Mouse (Mus musculus) myocyte (in vitro differentiated cells): ENCODE measurements at regions not wholly inside any gene's neighbourhood (a gene's known extent, or its start where the extent isn't known, plus 50 kb on each side); places are given as distances from the start of the nearest gene placed in this dataset.

Source experiments
- H3K27me3 ChIP-seq: one replicate; pipeline ENCODE4 v1.6.1; 2011; ENCODE audit not compliant: control insufficient read depth, insufficient read depth, insufficient read length
- H3K36me3 ChIP-seq: one replicate; pipeline ENCODE4 v1.6.1; 2011; ENCODE audit not compliant: control insufficient read depth, insufficient read depth
- H3K4me2 ChIP-seq: one replicate; pipeline ENCODE4 v1.6.1; 2011; ENCODE audit warnings: low read depth, control low read depth
- H3K4me3 ChIP-seq: one replicate; pipeline ENCODE4 v1.5.1; 2011; ENCODE audit warnings: mild to moderate bottlenecking, control low read depth, moderate library complexity
- H3K79me2 ChIP-seq: one replicate; pipeline ENCODE4 v1.6.1; 2011; ENCODE audit not compliant: control insufficient read depth, insufficient read depth
- H3ac ChIP-seq: one replicate; pipeline ENCODE4 v1.6.1; 2011; ENCODE audit not compliant: control insufficient read depth, insufficient read length
- CEBPB ChIP-seq: IDR thresholded peaks from 2 replicates; pipeline ENCODE4 v1.6.1; 2011; ENCODE audit warnings: mild to moderate bottlenecking, moderate library complexity; ENCODE audit not compliant: poor library complexity, insufficient read depth, severe bottlenecking
- E2F4 ChIP-seq: IDR thresholded peaks from one replicate; pipeline ENCODE4 v1.6.1; 2011; ENCODE audit warnings: mild to moderate bottlenecking, control low read depth, moderate library complexity; ENCODE audit not compliant: insufficient read depth
- MAX ChIP-seq: IDR thresholded peaks from one replicate; pipeline ENCODE4 v1.6.1; 2011; ENCODE audit warnings: low read depth, mild to moderate bottlenecking, control low read depth
- MYOD1 ChIP-seq, 3 experiments: IDR thresholded peaks; one replicate each; pipeline ENCODE4 v1.6.1; 2011; ENCODE audit warnings: control low read depth in 2 of 3, low read depth in 2 of 3, mild to moderate bottlenecking in 2 of 3, moderate library complexity in 1 of 3; ENCODE audit not compliant: insufficient read length in 2 of 3, control insufficient read depth in 1 of 3
- MYOG ChIP-seq, 3 experiments: IDR thresholded peaks; one replicate each; pipeline ENCODE4 v1.6.1; 2011; ENCODE audit warnings: control low read depth in 2 of 3, low read depth in 2 of 3, mild to moderate bottlenecking in 2 of 3; ENCODE audit not compliant: insufficient read length in 2 of 3, control insufficient read depth in 1 of 3, insufficient read depth in 1 of 3
- POLR2A ChIP-seq: IDR thresholded peaks from one replicate; pipeline ENCODE4 v1.6.1; 2011; ENCODE audit warnings: low read depth, mild to moderate bottlenecking, control low read depth, moderate library complexity; ENCODE audit not compliant: insufficient read length
- POLR2AphosphoS2 ChIP-seq: IDR thresholded peaks from one replicate; pipeline ENCODE4 v1.6.1; 2011; ENCODE audit warnings: low read depth, control low read depth; ENCODE audit not compliant: insufficient read length
- REST ChIP-seq: IDR thresholded peaks from one replicate; pipeline ENCODE4 v1.6.1; 2011; ENCODE audit warnings: mild to moderate bottlenecking, control low read depth, moderate library complexity; ENCODE audit not compliant: insufficient read depth, insufficient read length
- SRF ChIP-seq: IDR thresholded peaks from one replicate; pipeline ENCODE4 v1.6.1; 2011; ENCODE audit warnings: low read depth; ENCODE audit not compliant: control insufficient read depth, insufficient read length
- TCF12 ChIP-seq: IDR thresholded peaks from one replicate; pipeline ENCODE4 v1.6.1; 2011; ENCODE audit warnings: mild to moderate bottlenecking, control low read depth; ENCODE audit not compliant: poor library complexity, insufficient read depth, severe bottlenecking
- TCF3 ChIP-seq: IDR thresholded peaks from one replicate; pipeline ENCODE4 v1.6.1; 2011; ENCODE audit warnings: low read depth, control low read depth; ENCODE audit not compliant: insufficient read length
- USF1 ChIP-seq: IDR thresholded peaks from one replicate; pipeline ENCODE4 v1.6.1; 2011; ENCODE audit warnings: low read depth, mild to moderate bottlenecking, control low read depth, moderate library complexity

DNA sequence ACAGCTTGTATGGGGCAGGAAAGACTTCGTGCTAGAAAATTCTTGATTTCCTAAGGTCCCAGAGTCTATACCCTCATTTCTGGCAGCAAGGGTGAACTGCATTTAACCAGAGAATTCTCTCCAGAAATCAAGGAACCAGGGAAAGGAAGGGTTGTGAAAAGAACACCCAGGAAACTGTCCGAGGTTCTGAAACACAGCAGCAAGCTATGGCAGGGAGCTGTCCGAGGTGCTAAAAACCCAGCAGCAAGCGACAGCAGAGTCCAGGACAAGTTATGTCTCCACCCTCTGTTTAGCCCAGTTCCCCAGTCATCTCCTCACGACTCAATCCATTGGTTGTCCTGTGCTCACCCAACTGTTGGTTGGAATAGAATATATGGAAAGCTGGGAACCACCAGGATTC lies 171.1 kb downstream of the Matn1 start:
- TF ChIP-seq MYOG (IDR thresholded peaks at IDR 0.05; ENCODE audit: control insufficient read depth in 1 of 3, insufficient read depth in 1 of 3, insufficient read length in 2 of 3, low read depth in 2 of 3) (no peak), REST (peak; percentile 94)
- H3K36me3 ChIP-seq = no peaks in the 10 kb centered on the region
- no peak overlapping the region for H3ac ChIP-seq
- no peaks in the 10 kb centered on the region for H3K79me2 ChIP-seq
- H3K4me2 ChIP-seq = no peak overlapping the region
- no peak overlapping the region for H3K4me3 ChIP-seq
- H3K27me3 ChIP-seq = no peaks in the 10 kb centered on the region

DNA sequence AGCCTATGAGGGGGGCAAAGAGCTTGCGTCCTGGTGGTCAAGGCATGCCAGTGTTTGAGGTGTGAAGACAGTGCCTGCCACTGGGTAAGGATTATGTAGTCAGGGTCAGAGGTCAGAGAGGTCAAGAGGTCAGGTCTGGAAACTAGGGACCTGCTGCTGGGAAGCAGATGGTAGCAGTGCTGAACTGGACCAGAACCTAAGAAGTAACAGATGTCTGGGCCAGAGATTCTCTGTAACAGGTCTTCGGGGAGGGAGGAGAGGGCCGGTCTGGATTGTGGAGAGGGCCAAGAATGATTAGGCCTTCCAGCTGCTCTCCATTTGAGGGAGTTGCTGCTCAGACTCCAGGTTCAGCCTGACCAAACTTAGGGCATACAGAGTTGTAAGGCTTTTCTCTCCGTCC lies 174.4 kb downstream of the Matn1 start:
- H3K36me3 ChIP-seq = no peaks in the 10 kb centered on the region
- no peaks in the 10 kb centered on the region for H3K79me2 ChIP-seq
- no peak for TF ChIP-seq MAX
- no peak for TF ChIP-seq POLR2AphosphoS2
- no peak for TF ChIP-seq SRF
- no peak for TF ChIP-seq REST
- TF ChIP-seq USF1 = no peak
- no peak for TF ChIP-seq TCF12
- TF ChIP-seq E2F4 = no peak
- TF ChIP-seq MYOG (IDR thresholded peaks at IDR 0.05; ENCODE audit: control insufficient read depth in 1 of 3, insufficient read depth in 1 of 3, insufficient read length in 2 of 3, low read depth in 2 of 3) = no peak
- no peak for TF ChIP-seq TCF3
- no peak for TF ChIP-seq POLR2A
- TF ChIP-seq MYOD1 (IDR thresholded peaks at IDR 0.05; ENCODE audit: control insufficient read depth in 1 of 3, insufficient read length in 2 of 3, low read depth in 2 of 3) = no peak
- no peak for TF ChIP-seq CEBPB
- no peak overlapping the region for H3ac ChIP-seq
- no peak overlapping the region for H3K4me3 ChIP-seq
- H3K27me3 ChIP-seq = no peaks in the 10 kb centered on the region
- H3K4me2 ChIP-seq = no peak overlapping the region

DNA sequence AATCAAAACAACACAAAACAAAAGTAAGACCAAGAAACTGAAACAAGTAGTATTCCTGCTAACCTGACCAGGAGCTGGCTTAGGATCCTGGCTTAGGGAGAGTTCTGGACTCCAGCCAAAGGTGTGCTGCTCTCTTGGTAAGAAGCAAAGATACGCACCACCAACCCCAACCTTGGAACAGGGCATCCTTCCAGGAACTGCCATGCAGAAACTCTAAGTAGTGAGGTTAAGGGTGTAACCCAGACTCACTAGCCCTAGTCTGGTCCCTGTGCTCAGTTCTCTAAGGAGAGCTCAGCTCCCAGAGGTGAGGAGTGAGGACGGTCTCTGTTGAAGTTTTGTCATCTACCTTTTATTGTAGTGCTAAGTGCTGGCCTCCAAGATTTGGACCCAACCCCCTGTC lies 175.4 kb downstream of the Matn1 start:
- TF ChIP-seq MYOG (IDR thresholded peaks at IDR 0.05; ENCODE audit: control insufficient read depth in 1 of 3, insufficient read depth in 1 of 3, insufficient read length in 2 of 3, low read depth in 2 of 3) = no peak
- TF ChIP-seq TCF3 = no peak
- TF ChIP-seq SRF = no peak
- TF ChIP-seq MAX = no peak
- TF ChIP-seq POLR2AphosphoS2 = no peak
- no peak for TF ChIP-seq TCF12
- no peak for TF ChIP-seq CEBPB
- no peak for TF ChIP-seq USF1
- TF ChIP-seq E2F4 = no peak
- no peak for TF ChIP-seq MYOD1 (IDR thresholded peaks at IDR 0.05; ENCODE audit: control insufficient read depth in 1 of 3, insufficient read length in 2 of 3, low read depth in 2 of 3)
- TF ChIP-seq POLR2A = no peak
- no peak for TF ChIP-seq REST
- no peak overlapping the region for H3K4me3 ChIP-seq
- H3K27me3 ChIP-seq = no peaks in the 10 kb centered on the region

DNA sequence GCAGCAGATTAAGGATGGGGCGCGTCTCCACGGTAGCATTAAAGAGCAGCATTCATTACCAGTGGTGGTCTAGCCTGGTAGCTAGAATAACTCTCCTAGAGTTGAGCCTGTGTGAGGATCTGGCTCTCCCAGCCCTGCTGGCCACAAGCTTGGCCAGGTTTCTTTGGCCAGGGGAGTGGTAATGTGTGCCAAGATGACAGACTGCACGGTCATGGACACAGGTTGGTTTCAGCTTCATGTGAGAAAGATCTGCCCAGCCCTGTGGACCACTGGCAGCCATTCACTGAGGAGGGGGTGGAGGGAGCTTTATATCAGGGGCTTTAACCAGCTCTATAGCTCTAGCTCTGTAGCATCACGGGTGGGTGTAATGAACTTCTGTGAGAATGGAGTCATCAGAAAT lies 176.5 kb downstream of the Matn1 start:
- Histone ChIP-seq H3K27me3 (no peaks in the 10 kb centered on the region), H3K36me3 (no peaks in the 10 kb centered on the region), H3K79me2 (no peaks in the 10 kb centered on the region), H3K4me2 (no peak overlapping the region), H3K4me3 (no peak overlapping the region), H3ac (no peak overlapping the region)
- no peak for TF ChIP-seq USF1
- no peak for TF ChIP-seq TCF3
- no peak for TF ChIP-seq POLR2AphosphoS2
- TF ChIP-seq POLR2A = no peak
- TF ChIP-seq REST = no peak
- no peak for TF ChIP-seq MYOG (IDR thresholded peaks at IDR 0.05; ENCODE audit: control insufficient read depth in 1 of 3, insufficient read depth in 1 of 3, insufficient read length in 2 of 3, low read depth in 2 of 3)
- no peak for TF ChIP-seq CEBPB
- no peak for TF ChIP-seq E2F4
- TF ChIP-seq MYOD1 (IDR thresholded peaks at IDR 0.05; ENCODE audit: control insufficient read depth in 1 of 3, insufficient read length in 2 of 3, low read depth in 2 of 3) = no peak
- TF ChIP-seq MAX = no peak
- TF ChIP-seq TCF12 = no peak
- no peak for TF ChIP-seq SRF

More for the DNA sequence above, 175.4 kb downstream of the Matn1 start:
- Histone ChIP-seq H3ac (no peak overlapping the region), H3K4me2 (no peak overlapping the region), H3K36me3 (no peaks in the 10 kb centered on the region), H3K79me2 (no peaks in the 10 kb centered on the region)

DNA sequence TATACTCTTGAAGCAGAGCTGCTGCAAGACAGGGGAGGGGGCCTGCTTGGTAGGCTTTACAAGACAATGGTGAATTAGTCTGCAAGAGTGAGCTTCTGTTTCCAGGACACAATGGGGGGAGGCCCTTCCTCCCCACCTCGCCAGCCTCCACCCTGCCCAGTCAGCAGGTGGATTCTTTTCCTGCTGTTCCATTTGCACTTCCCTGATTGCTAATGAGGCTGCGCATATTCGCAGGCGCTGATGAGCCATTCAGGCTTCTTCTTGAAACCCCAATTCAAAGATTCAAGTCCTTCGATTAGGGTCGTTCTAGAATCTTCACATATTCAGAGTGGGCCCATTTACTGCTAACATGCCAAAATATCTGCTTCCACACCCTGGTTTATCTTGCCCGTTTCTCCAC lies 181.8 kb downstream of the Matn1 start:
- H3K4me2 ChIP-seq = no peak overlapping the region
- TF ChIP-seq REST (no peak), MYOG (IDR thresholded peaks at IDR 0.05; ENCODE audit: control insufficient read depth in 1 of 3, insufficient read depth in 1 of 3, insufficient read length in 2 of 3, low read depth in 2 of 3) (no peak), POLR2AphosphoS2 (no peak), TCF12 (no peak), USF1 (no peak), MAX (no peak), MYOD1 (IDR thresholded peaks at IDR 0.05; ENCODE audit: control insufficient read depth in 1 of 3, insufficient read length in 2 of 3, low read depth in 2 of 3) (no peak), SRF (no peak), CEBPB (no peak), E2F4 (no peak), POLR2A (no peak), TCF3 (no peak)
- no peaks in the 10 kb centered on the region for H3K36me3 ChIP-seq

More for the DNA sequence above, 181.8 kb downstream of the Matn1 start:
- Histone ChIP-seq H3K27me3 (no peaks in the 10 kb centered on the region), H3K4me3 (no peak overlapping the region), H3ac (no peak overlapping the region), H3K79me2 (no peaks in the 10 kb centered on the region)
